Mouse (Mus musculus) cerebellum, adult 2 months (tissue): ENCODE results near the gene Snx11. TPM values are rescaled to one million over a fixed set of nuclear protein-coding genes. Genes with fewer than 3 reads are reported as not detected.

ENCODE experiments used
- DNase-seq, 2 experiments: peaks; one replicate each; pipeline ENCODE4 v3.0.0; 2021
- H3K27ac ChIP-seq: fragments of 200-500 bp; 2 replicates; pipeline ENCODE4 v1.5.1; 2012; ENCODE audit warnings: low read length, control low read depth, inconsistent platforms; ENCODE audit not compliant: insufficient read depth
- H3K27me3 ChIP-seq: fragments of 200-500 bp; 2 replicates; pipeline ENCODE4 v1.6.1; 2012; ENCODE audit warnings: inconsistent platforms, mild to moderate bottlenecking, low read length, moderate library complexity; ENCODE audit not compliant: control insufficient read depth, insufficient read depth
- H3K4me1 ChIP-seq: fragments of 200-500 bp; 2 replicates; pipeline ENCODE4 v1.6.1; 2011; ENCODE audit warnings: low read length; ENCODE audit not compliant: control insufficient read depth, insufficient read depth
- H3K4me3 ChIP-seq: fragments of 200-500 bp; replicated peaks from 2 replicates; pipeline ENCODE3; 2011; ENCODE audit warnings: mild to moderate bottlenecking, low read depth, low read length, control low read depth; ENCODE audit not compliant: insufficient read depth
- CTCF ChIP-seq: fragments of 200-500 bp; IDR thresholded peaks from 2 replicates; pipeline ENCODE4 v1.5.1; 2011; ENCODE audit warnings: low read depth, mild to moderate bottlenecking, control low read depth, low read length, moderate library complexity, borderline replicate concordance; ENCODE audit not compliant: insufficient read depth
- POLR2A ChIP-seq: fragments of 200-500 bp; IDR thresholded peaks from 2 replicates; pipeline ENCODE4 v1.6.1; 2011; ENCODE audit warnings: low read length, control low read depth, borderline replicate concordance; ENCODE audit not compliant: insufficient read depth
- WGBS: fragments of 180-500 bp; shearing (Covaris S2); methylation state at CpG from one replicate; pipeline ENCODE4 v1.1.7; 2018; 5-methylcytosine and 5-hydroxymethylcytosine counted together
- polyA plus RNA-seq: library from polyadenylated mRNA; depleted of rRNA; stranded (reverse); fragments of >200 nt; gene quantifications from 2 replicates; pipeline ENCODE4 v1.2.3, GENCODE M21; 2012; rRNA removed

Gene Snx11
- polyA plus RNA-seq: 38.5 and 38.9 TPM in 2 replicates

DNA sequence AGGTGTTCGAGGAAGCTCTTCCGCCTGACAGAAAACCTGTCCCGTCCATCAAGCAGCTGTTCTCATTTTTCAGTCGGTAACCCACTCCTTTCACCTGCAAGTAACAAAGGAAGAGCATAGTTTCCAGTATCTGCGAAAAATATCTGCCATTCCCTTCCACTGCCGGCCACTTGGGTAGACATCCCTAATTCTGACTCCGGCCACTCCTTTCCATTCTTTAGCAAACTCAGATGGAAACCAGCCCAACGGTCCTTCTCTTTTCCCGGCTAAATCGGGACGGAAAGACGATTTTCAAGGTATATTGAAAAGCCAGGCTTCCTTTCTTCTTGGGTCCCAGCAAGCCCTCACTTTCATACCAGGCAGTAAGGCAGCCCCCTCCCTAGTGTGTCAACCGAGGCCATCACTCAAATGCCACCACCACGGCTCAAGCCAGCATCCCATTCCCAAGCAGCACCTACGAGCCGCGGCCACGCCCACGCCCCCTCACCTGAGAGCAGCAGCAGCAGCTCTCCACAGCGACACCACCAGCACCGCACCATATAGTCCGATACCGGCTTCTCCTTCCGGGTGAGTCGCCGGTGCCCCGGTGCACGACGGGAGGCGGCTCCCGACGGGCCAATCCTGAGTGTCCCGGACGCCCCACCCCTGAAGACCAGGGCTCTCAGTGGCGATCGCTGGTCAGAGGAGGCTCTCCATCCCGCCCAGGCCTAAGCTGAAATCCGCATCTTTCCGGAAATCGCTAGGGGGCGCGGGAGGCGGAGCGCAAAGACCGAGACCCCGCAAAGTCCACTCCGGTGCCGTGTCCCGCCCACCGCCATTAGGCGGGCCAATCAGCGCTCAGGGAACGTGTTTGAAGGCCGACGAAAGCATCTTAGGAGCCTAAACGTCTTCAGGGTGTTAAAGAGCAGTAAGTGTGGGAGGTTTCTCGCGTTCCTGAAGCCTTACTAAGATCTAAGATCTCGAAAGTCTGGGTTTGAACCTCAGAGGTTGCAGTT is at the start of gene Snx11:
Gene Snx11 (minus strand): TSS at position 592 of the 995 bp plus-strand sequence.
- no peak within 1 kb of the TSS for H3K27ac ChIP-seq
- 1% methylated on average over 59 of the region's 59 CpGs for WGBS
- no peaks in the 10 kb centered on the region for H3K27me3 ChIP-seq
- H3K4me1 ChIP-seq: no peaks in the 10 kb centered on the region; the same call in 1 of the 2 replicates
- H3K4me3 ChIP-seq: peak within 1 kb of the TSS; percentile 70
- TF ChIP-seq CTCF: peak; percentile 53; the same call in 1 of the 2 replicates
- TF ChIP-seq POLR2A: peak; percentile 52; the same call in 1 of the 2 replicates
- DNase-seq: peak; percentile 100

DNA sequence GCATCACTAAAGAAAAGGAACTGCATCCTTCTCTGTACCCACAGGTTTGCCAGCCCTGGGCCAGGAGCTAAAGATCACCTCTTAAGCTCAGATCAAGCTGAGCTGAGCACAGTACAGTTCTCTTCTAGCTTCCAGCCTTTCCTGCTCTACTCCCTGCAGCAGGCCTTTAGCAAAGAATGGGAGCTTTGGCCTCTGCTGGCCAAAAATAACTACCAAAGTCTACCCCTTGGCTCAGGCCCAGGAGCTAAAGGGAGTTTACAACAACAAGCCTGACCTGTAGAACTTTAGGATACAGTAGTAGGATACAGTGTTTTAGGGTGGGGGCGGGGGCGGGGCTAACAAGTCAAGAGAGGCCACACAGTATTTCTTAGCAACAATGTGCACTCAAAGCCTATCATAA is 49.1 kb upstream of the Snx11 start:
- DNase-seq: peak in 1 of 2 experiments; percentile 22
- no peak for TF ChIP-seq CTCF
- TF ChIP-seq POLR2A: no peak
- Histone ChIP-seq H3K27me3 (no peaks in the 10 kb centered on the region), H3K4me3 (no peak overlapping the region), H3K4me1 (peaks cover 27% of the 10 kb centered on the region), H3K27ac (peak overlapping the region; percentile 44)
- 67% methylated on average over 2 of the region's 2 CpGs for WGBS

DNA sequence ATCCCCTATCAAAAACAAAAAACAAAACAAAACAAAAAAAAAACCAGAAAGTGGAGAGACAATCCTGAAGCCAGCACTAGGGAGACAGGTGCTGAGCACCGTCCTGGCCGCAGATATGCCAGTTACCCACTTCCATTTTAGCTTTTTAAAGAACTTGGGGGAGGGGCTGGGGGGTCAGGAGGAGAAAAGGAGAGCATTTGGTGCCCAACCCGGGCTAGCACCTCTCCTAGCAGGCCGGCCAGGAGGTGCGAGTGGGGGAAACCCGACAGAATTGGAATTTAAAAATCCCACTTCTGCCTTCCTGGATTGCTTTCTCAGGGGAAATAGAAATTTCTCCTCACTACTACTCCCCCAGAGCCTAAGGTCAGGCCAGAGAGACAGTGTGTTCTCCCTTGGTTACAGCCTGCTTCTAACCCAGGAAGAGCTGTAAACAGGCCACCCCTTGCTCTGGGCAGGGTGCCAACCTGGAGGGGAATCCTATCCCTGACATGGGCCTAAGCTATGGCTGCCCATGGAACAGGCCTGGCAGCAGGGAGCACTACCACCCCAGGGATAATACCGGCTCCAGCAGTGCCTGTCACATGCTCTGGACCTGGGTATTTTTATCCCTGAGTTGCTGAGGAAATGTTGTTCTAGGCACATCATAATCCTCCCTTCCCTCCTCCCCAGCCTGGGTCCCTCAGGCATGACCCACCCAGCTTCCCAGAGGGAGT is 47.6 kb upstream of the Snx11 start:
- Histone ChIP-seq H3K4me3 (peak overlapping the region; percentile 62), H3K27ac (peak overlapping the region; percentile 83), H3K27me3 (no peaks in the 10 kb centered on the region), H3K4me1 (peaks cover 27% of the 10 kb centered on the region)
- TF ChIP-seq CTCF (no peak), POLR2A (no peak)
- 4% methylated on average over 7 of the region's 7 CpGs for WGBS
- DNase-seq: peak; percentile 73 to 78

DNA sequence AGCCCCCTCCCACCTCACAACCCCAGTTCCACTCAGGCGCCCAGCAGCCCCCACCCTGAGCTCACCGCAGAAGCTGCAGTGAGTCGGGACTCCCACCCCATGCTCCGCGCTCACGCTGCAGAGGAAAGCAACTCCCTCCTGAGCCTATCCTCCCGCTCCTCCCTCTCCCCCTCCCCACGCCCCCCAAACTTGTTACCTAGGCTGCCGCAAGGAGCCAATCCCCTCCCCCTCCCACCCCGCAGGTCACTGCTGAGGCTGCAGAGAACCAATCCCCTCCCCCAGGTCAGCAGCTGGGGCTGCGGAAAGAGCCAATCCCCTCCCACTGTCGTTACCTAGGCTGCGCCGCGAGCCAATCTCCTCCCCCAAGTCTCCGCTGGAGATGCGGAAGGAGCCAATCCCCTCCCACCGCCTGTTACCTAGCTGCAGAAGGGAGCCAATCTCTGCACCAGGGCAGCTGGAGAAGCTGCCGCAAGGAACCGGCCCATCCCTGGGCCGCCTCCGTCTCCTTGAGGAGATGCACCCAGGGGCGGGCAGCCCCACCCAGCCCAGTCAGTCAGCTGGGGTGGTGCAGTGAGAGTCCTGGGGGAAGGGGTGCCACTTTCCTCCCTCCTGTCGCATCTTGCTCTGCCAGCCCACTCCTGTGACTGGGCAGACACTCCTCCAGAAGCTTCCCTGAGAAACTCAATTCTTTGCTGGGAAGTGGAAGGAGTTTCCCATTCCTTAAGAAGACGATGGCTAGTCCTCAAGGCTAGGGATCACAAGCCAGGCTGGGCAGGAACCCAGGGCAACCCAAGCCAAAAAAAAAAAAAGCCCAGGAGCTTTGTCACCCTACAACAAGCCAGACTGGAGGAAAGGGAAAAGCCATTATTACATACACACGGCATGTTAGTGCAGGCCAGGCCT is 46.8 kb upstream of the Snx11 start:
- Histone ChIP-seq H3K27me3 (no peaks in the 10 kb centered on the region), H3K27ac (peak overlapping the region; percentile 83), H3K4me1 (peaks cover 29% of the 10 kb centered on the region), H3K4me3 (peak overlapping the region; percentile 62)
- peak; percentile 90 to 92 for DNase-seq
- no peak for TF ChIP-seq CTCF
- peak; percentile 64; the same call in 1 of the 2 replicates for TF ChIP-seq POLR2A
- 2% methylated on average over 26 of the region's 26 CpGs for WGBS

DNA sequence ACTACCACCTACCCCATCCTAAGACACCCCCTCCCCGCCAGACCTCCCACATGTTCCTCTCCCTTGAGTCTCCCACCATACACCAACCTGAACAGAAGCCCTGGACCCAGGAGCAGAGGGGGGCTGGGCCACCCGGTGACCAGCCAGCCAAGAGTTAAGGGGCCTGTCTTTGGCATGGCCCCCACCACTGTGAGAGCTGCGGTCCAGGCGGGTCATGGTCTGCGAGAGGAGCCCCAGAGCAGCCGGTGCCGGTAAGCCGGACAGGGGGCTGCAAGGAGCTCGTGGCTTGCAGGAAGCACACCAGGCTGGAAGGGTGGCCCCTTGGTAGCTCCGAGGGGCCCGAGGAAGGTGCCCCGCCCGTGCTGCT is 46.1 kb upstream of the Snx11 start:
- DNase-seq: peak; percentile 40 to 47
- TF ChIP-seq CTCF: no peak
- no peak for TF ChIP-seq POLR2A
- H3K27me3 ChIP-seq: no peaks in the 10 kb centered on the region
- peaks cover 33% of the 10 kb centered on the region for H3K4me1 ChIP-seq
- 2% methylated on average over 13 of the region's 13 CpGs for WGBS
- H3K4me3 ChIP-seq: peak overlapping the region; percentile 62
- peak overlapping the region; percentile 14 for H3K27ac ChIP-seq

DNA sequence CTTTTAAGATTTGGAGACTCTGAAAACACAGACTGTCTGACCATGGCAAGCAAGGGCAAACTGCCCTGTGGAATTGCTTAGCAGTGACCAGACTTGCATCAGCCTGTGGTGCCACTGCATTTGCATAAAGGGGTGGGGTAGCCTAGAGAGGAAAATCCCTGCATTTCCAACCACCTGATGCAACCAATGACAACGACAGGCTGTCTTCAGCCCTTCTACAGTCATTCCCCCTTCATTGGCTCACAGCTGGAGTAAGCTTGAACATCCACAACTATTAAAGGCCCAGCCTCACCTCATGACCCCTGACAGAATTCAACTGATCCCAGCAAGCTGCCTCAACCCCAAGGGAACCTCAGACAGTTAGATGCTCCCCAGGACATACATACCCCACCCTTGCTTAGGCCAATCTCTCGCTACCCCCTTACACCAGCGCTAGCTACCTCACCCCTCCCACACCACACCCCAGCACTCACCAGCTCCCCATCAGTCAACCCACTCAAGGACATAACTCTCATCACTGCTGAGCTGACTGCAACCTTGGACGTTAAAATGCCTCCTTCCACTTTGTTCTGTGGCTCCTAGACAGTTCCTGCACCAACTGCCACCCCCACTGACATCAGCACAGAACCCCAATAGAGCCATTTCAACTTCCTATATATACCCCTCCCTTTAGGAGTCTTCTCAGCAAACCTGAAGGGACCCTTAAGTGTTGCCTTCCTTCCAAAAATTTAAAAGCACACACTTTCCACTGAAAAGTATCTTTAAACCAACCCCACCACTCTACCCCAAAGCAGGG is 45.5 kb upstream of the Snx11 start:
- peak overlapping the region; percentile 62 for H3K4me3 ChIP-seq
- H3K4me1 ChIP-seq: peaks cover 38% of the 10 kb centered on the region
- DNase-seq: peak in 1 of 2 experiments; percentile 27
- H3K27me3 ChIP-seq: no peaks in the 10 kb centered on the region
- TF ChIP-seq CTCF: no peak
- TF ChIP-seq POLR2A: no peak
- H3K27ac ChIP-seq: no peak overlapping the region
- WGBS: 22% methylated on average over 4 of the region's 4 CpGs

DNA sequence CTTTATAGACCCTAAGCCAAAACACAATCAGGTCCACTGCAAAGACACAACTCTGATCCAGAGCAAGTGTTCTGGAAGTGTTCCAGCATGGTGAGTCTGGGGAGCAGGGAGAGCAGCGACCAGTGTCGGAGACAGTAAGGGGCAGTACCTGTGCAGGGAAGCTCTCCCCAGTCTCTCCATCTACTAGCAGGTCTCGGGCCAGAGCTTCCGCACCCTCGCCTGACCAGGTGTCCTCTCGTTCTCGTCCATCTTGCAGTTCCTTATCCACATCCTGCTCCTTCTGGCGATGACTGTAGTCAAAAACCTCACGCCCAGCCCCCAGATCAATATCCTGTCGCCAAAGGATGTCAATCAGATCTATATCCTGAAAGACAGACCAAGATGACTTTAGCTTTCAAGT is 44.6 kb upstream of the Snx11 start:
- H3K4me3 ChIP-seq: no peak overlapping the region
- TF ChIP-seq POLR2A (no peak), CTCF (no peak)

More for the DNA sequence above, 44.6 kb upstream of the Snx11 start:
- Histone ChIP-seq H3K27me3 (no peaks in the 10 kb centered on the region), H3K27ac (no peak overlapping the region), H3K4me1 (peaks cover 32% of the 10 kb centered on the region)
- WGBS: 65% methylated on average over 10 of the region's 10 CpGs
- peak in 1 of 2 experiments; percentile 23 for DNase-seq
